Mouse (Mus musculus) megakaryocyte progenitor cell, adult 5-6 weeks (primary cell): ENCODE measurements around the gene Numb. TPM values are rescaled to one million over a fixed set of nuclear protein-coding genes. Genes with fewer than 3 reads are reported as not detected.
A peak's percentile ranks its signal among the peaks of the same experiment; 100 is the strongest.

Experiments used
- ATAC-seq: replicated peaks from 2 replicates; pipeline ENCODE4 v1.8.0; 2016; ENCODE audit warnings: mild to moderate bottlenecking, moderate TSS enrichment, inconsistent platforms; ENCODE audit not compliant: poor library complexity
- total RNA-seq, 2 experiments: library from RNA; stranded (forward) in 1 of 2; stranded (reverse) in 1 of 2; fragments of 157-497, 149-512 nt in 1 of 2; fragments of 200-1000 nt in 1 of 2; gene quantifications; 2 replicates each; pipeline versions ENCODE4 v1.2.3 to v1.2.4; 2015 to 2017

The Numb gene
- total RNA-seq, 2 experiments from 2014 or later, result 12.6 to 19.3 TPM

- peak; percentile 52 for ATAC-seq
Observed at GRCm38 (mm10) chr12:83854281-83854680, 67.5 kb downstream of the Numb start.

GRCm38 (mm10) chr12:83852512-83853213, 69.1 kb downstream of the Numb start:
- ATAC-seq, result no peak

GRCm38 (mm10) chr12:83850334-83850733, 71.4 kb downstream of the Numb start:
- no peak for ATAC-seq

GRCm38 (mm10) chr12:83848595-83849231, 73.0 kb downstream of the Numb start:
- ATAC-seq, result peak; percentile 92

- no peak for ATAC-seq
Observed at GRCm38 (mm10) chr12:83847877-83848276, 73.9 kb downstream of the Numb start.

- ATAC-seq, result no peak
Observed at GRCm38 (mm10) chr12:83842678-83843440, 78.9 kb downstream of the Numb start.

GRCm38 (mm10) chr12:83841409-83842190, 80.1 kb downstream of the Numb start:
- ATAC-seq, result no peak

GRCm38 (mm10) chr12:83833979-83834378, 87.8 kb downstream of the Numb start:
- no peak for ATAC-seq

- ATAC-seq, result no peak
Observed at GRCm38 (mm10) chr12:83830424-83830823, 91.3 kb downstream of the Numb start.

- no peak for ATAC-seq
Observed at GRCm38 (mm10) chr12:83816616-83817015, 105.1 kb downstream of the Numb start.

- no peak for ATAC-seq
Observed at GRCm38 (mm10) chr12:83811901-83812300, 109.8 kb downstream of the Numb start.

GRCm38 (mm10) chr12:83803641-83804040, 118.1 kb downstream of the Numb start:
- no peak for ATAC-seq

GRCm38 (mm10) chr12:83800943-83801342, 120.8 kb downstream of the Numb start:
- ATAC-seq, result no peak

- ATAC-seq, result no peak
Observed at GRCm38 (mm10) chr12:83798313-83798712, 123.4 kb downstream of the Numb start.

- no peak for ATAC-seq
Observed at GRCm38 (mm10) chr12:83795586-83795985, 126.1 kb downstream of the Numb start.

GRCm38 (mm10) chr12:83795051-83795450, 126.7 kb downstream of the Numb start:
- ATAC-seq, result no peak

- no peak for ATAC-seq
Observed at GRCm38 (mm10) chr12:83792706-83793410, 128.9 kb downstream of the Numb start.

- no peak for ATAC-seq
Observed at GRCm38 (mm10) chr12:83791737-83792136, 130.0 kb downstream of the Numb start.

GRCm38 (mm10) chr12:83790749-83791148, 131.0 kb downstream of the Numb start:
- ATAC-seq, result no peak

GRCm38 (mm10) chr12:83789781-83790140, 132.0 kb downstream of the Numb start:
- no peak for ATAC-seq
